Mouse (Mus musculus) erythroblast, embryonic 14.5 days (primary cell): ENCODE data around the gene Gm37240. TPM values are rescaled to one million over a fixed set of nuclear protein-coding genes. Genes with fewer than 3 reads are reported as not detected.
"Not testable (repeated sequence)": the region's sequence is repeated elsewhere in the genome, so short reads cannot be mapped to it uniquely, and the experiment has no call there.

Experiments used
- H3K27me3 ChIP-seq: 2 replicates; pipeline ENCODE4 v1.6.1; 2012; ENCODE audit warnings: inconsistent platforms; ENCODE audit not compliant: control insufficient read depth
- H3K36me3 ChIP-seq: 2 replicates; pipeline ENCODE4 v1.6.1; 2012; ENCODE audit warnings: mild to moderate bottlenecking, inconsistent platforms; ENCODE audit not compliant: control insufficient read depth
- H3K4me1 ChIP-seq: 2 replicates; pipeline ENCODE4 v1.6.1; 2012; ENCODE audit warnings: inconsistent platforms; ENCODE audit not compliant: control insufficient read depth
- H3K4me3 ChIP-seq: replicated peaks from 2 replicates; pipeline ENCODE3; 2012; ENCODE audit warnings: moderate library complexity, mild to moderate bottlenecking, inconsistent platforms
- H3K9me3 ChIP-seq: 2 replicates; pipeline ENCODE4 v1.6.1; 2012; ENCODE audit warnings: low read length, inconsistent platforms, mixed read lengths; ENCODE audit not compliant: control insufficient read depth
- GATA1 ChIP-seq: IDR thresholded peaks from 2 replicates; pipeline ENCODE4 v1.6.1; 2012; ENCODE audit warnings: low read length, inconsistent platforms, mixed read lengths
- TAL1 ChIP-seq: IDR thresholded peaks from 3 replicates; pipeline ENCODE4 v1.6.1; 2012; ENCODE audit warnings: low read length, inconsistent platforms, mixed read lengths
- polyA plus RNA-seq: library from polyadenylated mRNA; stranded (reverse); fragments of >175 nt; gene quantifications from 2 replicates; pipeline ENCODE4 v1.2.3, GENCODE M21; 2012

Gm37240 gene
- polyA plus RNA-seq, 1 experiment = not detected

GRCm38 (mm10) chr3:84876211-84876610 lies 1011.1 kb downstream of the Gm37240 start:
- Histone ChIP-seq H3K4me3 (no peak overlapping the region), H3K9me3 (no peaks in the 10 kb centered on the region), H3K36me3 (peaks cover 4% of the 10 kb centered on the region), H3K27me3 (no peaks in the 10 kb centered on the region), H3K4me1 (no peaks in the 10 kb centered on the region; the same call in 1 of the 2 replicates)
- TF ChIP-seq TAL1 (no peak), GATA1 (no peak)

- H3K27me3 ChIP-seq = no peaks in the 10 kb centered on the region
- no peak for TF ChIP-seq TAL1
- TF ChIP-seq GATA1 = no peak
- H3K4me3 ChIP-seq = no peak overlapping the region
- H3K36me3 ChIP-seq = peaks cover 2% of the 10 kb centered on the region
- no peaks in the 10 kb centered on the region; the same call in 1 of the 2 replicates for H3K4me1 ChIP-seq
- H3K9me3 ChIP-seq = no peaks in the 10 kb centered on the region
These were observed 1012.0 kb downstream of the Gm37240 start for GRCm38 (mm10) chr3:84875306-84875705.

DNA sequence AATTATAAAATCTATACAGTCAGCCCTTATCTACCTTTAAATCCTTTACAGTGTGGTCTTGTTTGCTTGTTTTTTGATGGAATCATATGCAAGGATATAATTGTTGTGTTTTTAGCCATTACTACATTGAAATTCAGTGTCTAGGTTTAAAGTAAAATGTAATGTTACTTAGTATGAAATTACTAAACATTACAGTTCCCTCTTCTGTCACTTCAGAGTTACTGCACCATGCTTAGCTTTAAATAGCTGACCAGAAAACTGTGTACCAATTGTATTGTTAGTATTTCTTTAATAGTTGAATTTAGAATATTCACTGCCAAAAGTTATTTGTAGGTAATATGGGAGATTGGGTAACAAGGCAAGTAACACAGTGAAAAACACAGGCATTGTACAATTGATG lies 1017.2 kb downstream of the Gm37240 start:
- no peak overlapping the region for H3K4me3 ChIP-seq
- H3K4me1 ChIP-seq = 0 out of 2 replicates have a peak, but pooled peaks cover 2% of the 10 kb centered on the region
- no peaks in the 10 kb centered on the region for H3K9me3 ChIP-seq
- no peaks in the 10 kb centered on the region for H3K27me3 ChIP-seq
- peaks cover 3% of the 10 kb centered on the region for H3K36me3 ChIP-seq
- TF ChIP-seq TAL1 (no peak), GATA1 (no peak)

DNA sequence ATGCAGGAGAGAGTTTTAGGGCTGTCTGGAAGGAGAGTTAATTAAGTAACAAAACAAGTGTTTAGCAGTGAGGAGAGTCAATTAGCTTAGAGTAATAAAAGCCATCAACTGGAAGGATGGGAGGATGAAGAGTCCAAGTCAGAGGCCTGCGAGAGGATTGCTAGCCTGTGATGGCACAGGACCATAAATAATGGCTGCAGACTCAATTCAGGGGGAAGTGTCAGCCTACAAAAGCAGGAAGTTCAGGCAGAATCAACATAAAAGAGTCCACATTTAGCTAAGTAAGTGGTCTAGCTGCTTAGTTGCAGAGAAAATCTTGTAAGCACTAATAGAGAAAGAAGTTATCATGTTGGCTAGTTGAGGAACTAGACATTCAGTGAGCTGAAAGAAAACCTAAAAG lies 1019.3 kb downstream of the Gm37240 start:
- Histone ChIP-seq H3K27me3 (no peaks in the 10 kb centered on the region), H3K4me1 (0 out of 2 replicates have a peak, but pooled peaks cover 2% of the 10 kb centered on the region), H3K9me3 (no peaks in the 10 kb centered on the region), H3K4me3 (no peak overlapping the region), H3K36me3 (peaks cover 9% of the 10 kb centered on the region)
- TF ChIP-seq GATA1 (no peak), TAL1 (no peak)

GRCm38 (mm10) chr3:84867434-84867975 lies 1019.8 kb downstream of the Gm37240 start:
- peaks cover 9% of the 10 kb centered on the region for H3K36me3 ChIP-seq
- H3K9me3 ChIP-seq = no peaks in the 10 kb centered on the region

GRCm38 (mm10) chr3:84866866-84867265 lies 1020.5 kb downstream of the Gm37240 start:
- Histone ChIP-seq H3K4me3 (no peak overlapping the region), H3K27me3 (no peaks in the 10 kb centered on the region), H3K4me1 (0 out of 2 replicates have a peak, but pooled peaks cover 2% of the 10 kb centered on the region), H3K36me3 (peaks cover 9% of the 10 kb centered on the region), H3K9me3 (no peaks in the 10 kb centered on the region)
- no peak for TF ChIP-seq GATA1
- TF ChIP-seq TAL1 = no peak

More at GRCm38 (mm10) chr3:84867434-84867975, 1019.8 kb downstream of the Gm37240 start:
- no peak overlapping the region for H3K4me3 ChIP-seq
- no peaks in the 10 kb centered on the region for H3K27me3 ChIP-seq
- TF ChIP-seq GATA1 (no peak), TAL1 (no peak)
- 0 out of 2 replicates have a peak, but pooled peaks cover 2% of the 10 kb centered on the region for H3K4me1 ChIP-seq

DNA sequence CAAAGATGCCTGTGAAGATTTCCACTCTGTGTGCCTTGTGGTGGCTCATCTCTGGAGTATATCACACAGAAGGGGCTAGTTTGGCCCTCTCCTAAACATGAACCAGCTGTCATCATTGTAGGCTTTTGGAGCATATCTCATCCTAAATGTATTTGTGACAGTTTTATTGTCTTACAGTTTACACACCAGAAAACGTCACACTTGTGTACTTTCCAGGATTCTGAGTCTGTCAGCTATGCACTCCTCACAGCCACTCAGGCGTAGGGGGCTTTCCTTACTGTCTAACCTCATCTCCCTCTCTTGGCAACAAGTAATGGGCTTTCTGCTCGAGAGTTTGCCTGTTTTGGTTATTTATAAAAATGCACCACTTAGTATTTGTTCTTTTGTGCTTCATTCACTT lies 1021.6 kb downstream of the Gm37240 start:
- Histone ChIP-seq H3K9me3 (no peaks in the 10 kb centered on the region), H3K4me1 (peaks cover 2% of the 10 kb centered on the region; the same call in 1 of the 2 replicates), H3K27me3 (no peaks in the 10 kb centered on the region), H3K4me3 (no peak overlapping the region), H3K36me3 (peaks cover 9% of the 10 kb centered on the region)
- TF ChIP-seq TAL1 (no peak), GATA1 (no peak)

DNA sequence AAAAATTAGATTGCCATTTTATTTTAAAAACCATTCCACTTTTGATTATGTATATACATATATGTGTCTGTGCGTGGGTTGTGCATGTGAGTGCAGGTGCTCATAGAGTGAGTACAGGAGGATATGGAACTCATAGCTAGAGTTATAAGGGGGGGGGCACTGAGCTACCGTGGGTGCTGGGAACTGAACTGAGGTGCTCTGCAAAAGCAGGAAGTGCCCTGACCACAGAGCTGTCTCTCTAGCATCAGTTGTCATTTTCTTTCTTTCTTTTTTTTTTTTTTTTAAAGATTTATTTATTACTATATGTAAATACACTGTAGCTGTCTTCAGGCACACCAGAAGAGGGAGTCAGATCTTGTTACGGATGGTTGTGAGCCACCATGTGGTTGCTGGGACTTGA lies 1025.5 kb downstream of the Gm37240 start:
- not testable (repeated sequence) for H3K4me3 ChIP-seq, H3K4me1 ChIP-seq

DNA sequence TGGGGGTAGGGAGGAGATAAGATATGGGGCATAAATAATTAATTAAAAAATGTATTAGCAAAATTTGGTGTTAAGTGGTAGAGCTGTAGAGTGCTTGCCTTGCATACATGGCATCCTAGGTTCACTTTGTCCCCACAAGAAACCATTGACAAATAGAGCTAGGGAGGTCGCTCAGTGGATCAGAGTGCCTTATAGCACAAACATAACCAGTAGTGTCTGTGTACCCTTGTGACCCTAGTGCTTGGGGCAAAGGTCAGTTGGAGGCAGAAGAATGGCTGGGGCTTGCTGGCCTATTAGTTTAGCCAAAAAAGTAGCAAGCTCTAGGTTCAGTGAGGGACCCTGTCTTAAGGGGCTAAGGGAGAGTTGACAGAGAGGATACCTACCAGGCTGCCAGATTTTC lies 1026.6 kb downstream of the Gm37240 start:
- H3K4me3 ChIP-seq = no peak overlapping the region
- H3K9me3 ChIP-seq = no peaks in the 10 kb centered on the region
- H3K27me3 ChIP-seq = no peaks in the 10 kb centered on the region
- H3K36me3 ChIP-seq = peaks cover 6% of the 10 kb centered on the region
- H3K4me1 ChIP-seq = peaks cover 6% of the 10 kb centered on the region
- TF ChIP-seq TAL1 = no peak
- TF ChIP-seq GATA1 = no peak

More for the DNA sequence above, 1025.5 kb downstream of the Gm37240 start:
- not testable (repeated sequence) for H3K27me3 ChIP-seq, H3K9me3 ChIP-seq, H3K36me3 ChIP-seq

- H3K4me3 ChIP-seq = no peak overlapping the region
- TF ChIP-seq GATA1 (no peak), TAL1 (no peak)
- no peaks in the 10 kb centered on the region for H3K9me3 ChIP-seq
- H3K27me3 ChIP-seq = no peaks in the 10 kb centered on the region
- no peaks in the 10 kb centered on the region; the same call in none of the 2 replicates for H3K36me3 ChIP-seq
- H3K4me1 ChIP-seq = peaks cover 11% of the 10 kb centered on the region
These were observed 1032.9 kb downstream of the Gm37240 start for GRCm38 (mm10) chr3:84854440-84854839.
